Mouse (Mus musculus): ENCODE results near the gene Mospd2. TPM values are rescaled to one million over a fixed set of nuclear protein-coding genes. Genes with fewer than 3 reads are reported as not detected.

Gene Mospd2
- polyA plus RNA-seq, 1 experiment from 2014 or later, result 18.1 TPM

DNA sequence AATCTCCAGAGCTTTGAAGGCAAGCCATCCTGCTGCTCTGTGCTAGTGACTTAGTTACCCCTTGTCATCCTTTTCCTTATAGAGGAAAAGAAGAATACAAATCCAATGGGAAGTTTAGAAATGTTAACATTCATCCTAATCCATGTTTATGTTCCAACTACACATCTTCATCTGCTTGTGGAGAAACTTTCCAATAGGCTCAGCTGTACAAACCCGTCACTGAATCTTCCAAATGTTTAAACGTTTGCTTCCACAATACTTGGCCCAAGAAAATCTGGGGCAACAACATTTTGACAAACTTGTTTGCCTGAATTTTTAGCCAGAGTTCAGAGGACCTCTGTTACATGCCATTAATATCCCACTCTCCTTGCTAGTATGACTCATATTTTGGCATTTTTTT lies 78.3 kb downstream of the Mospd2 start:
- Histone ChIP-seq H3K36me3 (replicated peaks) (no peaks in the 10 kb centered on the region), H3K4me3 (replicated peaks) (no peak overlapping the region), H3K9ac (no peak overlapping the region), H3K4me1 (no peaks in the 10 kb centered on the region), H3K4me2 (no peak overlapping the region), H3K27ac (no peak overlapping the region), H3K27me3 (no peaks in the 10 kb centered on the region), H3K9me3 (no peaks in the 10 kb centered on the region)
- 87% methylated on average over 2 of the region's 2 CpGs for WGBS
- ATAC-seq (ENCODE audit: low FRiP score), result no peak

DNA sequence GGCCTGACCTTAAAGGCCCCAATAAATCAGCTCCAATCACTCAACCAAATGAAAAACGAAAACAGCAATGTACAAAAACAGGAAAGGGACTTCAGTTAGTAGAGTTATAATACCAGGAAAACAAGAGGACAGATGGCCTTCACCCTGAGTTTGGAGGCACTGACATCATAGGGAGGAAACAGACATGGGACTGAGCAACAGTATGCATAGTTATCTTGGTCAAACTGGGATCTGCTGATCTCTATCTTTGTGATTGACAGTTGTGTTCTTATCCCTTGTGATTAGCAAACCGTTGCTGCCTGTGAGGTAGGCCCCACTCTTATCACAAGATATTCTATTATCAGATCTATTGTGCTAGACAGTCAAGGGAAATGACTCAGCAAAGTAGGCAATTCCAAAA lies 80.4 kb downstream of the Mospd2 start:
- 79% methylated on average over 2 of the region's 2 CpGs for WGBS
- Histone ChIP-seq H3K9ac (no peak overlapping the region), H3K27ac (no peak overlapping the region), H3K4me2 (no peak overlapping the region), H3K36me3 (replicated peaks) (no peaks in the 10 kb centered on the region), H3K4me3 (replicated peaks) (no peak overlapping the region), H3K4me1 (no peaks in the 10 kb centered on the region), H3K27me3 (no peaks in the 10 kb centered on the region), H3K9me3 (no peaks in the 10 kb centered on the region)
- no peak for ATAC-seq (ENCODE audit: low FRiP score)

DNA sequence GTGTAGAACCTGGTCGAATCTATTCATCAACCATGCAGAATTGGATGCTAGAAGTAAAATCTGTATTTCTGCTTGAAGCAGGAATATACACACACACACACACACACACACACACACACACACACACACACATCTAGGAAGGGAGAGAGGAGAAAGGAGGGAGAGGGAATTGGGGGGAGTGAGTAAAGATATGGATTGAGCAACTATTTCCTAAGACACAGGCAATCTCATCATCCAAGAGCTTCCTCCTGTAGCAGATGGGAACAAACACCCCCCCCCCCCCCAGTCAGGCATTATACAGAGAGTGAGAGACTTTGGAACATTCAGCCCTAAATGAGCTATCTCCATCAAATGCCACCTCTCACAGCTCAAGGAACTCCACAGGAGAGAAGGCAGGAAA lies 93.9 kb downstream of the Mospd2 start:
- ATAC-seq (ENCODE audit: low FRiP score), result no peak
- WGBS, result 93% methylated on average over 1 of the region's 1 CpGs
- Histone ChIP-seq H3K27ac (no peak overlapping the region), H3K27me3 (no peaks in the 10 kb centered on the region), H3K9me3 (no peaks in the 10 kb centered on the region), H3K36me3 (replicated peaks) (no peaks in the 10 kb centered on the region), H3K4me3 (replicated peaks) (no peak overlapping the region), H3K4me1 (no peaks in the 10 kb centered on the region), H3K9ac (no peak overlapping the region), H3K4me2 (no peak overlapping the region)

Other genes starting within 250 kb of the Mospd2 start
- gene Fancb, start 217 bp upstream of the Mospd2 start, polyA plus RNA-seq (2016; fragmentation: Nextera tagmentation; extraction: Ambion mirVana), result 9.4 and 9.7 TPM in 2 replicates
- not detected in 2 replicates for gene Gm17604, start 24.5 kb upstream of the Mospd2 start, polyA plus RNA-seq (2016; fragmentation: Nextera tagmentation; extraction: Ambion mirVana)

All from forebrain, embryonic 12.5 days (tissue).